13 mouse cellular contexts compared by ENCODE assay signal in the genomic region with DNA sequence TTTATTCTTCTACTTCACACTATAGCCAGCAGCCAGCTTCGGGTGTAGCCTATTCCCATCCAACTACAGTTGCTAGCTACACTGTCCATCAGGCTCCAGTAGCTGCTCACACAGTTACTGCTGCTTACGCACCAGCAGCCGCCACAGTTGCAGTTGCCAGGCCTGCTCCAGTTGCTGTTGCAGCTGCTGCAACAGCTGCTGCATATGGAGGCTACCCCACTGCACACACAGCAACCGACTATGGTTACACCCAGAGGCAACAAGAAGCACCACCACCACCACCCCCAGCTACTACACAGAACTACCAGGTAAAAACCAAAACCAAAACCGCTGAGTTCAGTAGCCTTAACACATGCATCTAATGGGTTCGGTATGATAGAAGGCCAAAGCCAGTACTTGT. TPM values are rescaled to one million over a fixed set of nuclear protein-coding genes. Genes with fewer than 3 reads are reported as not detected.
DNase-seq lines count a peak whose midpoint lies in the region; ATAC-seq and TF ChIP-seq lines count a peak whose summit lies in the region.
"Had no signal": no experiment of that assay in that cellular context is flagged by ENCODE, and none has a peak within 500 bp of the region (broad histone marks: within the 10 kb centered on the region; RNA-seq: fewer than 3 reads in every experiment).

No protein-coding gene starts in this region.

- no peak for DNase-seq in layer of hippocampus, adult 2 months (ENCODE audit: low spot score in 2 of 2)
- no peak for DNase-seq in layer of hippocampus, adult 9-10 months (ENCODE audit: low spot score)
- DNase-seq in 416B (ENCODE audit: low read depth): peak; percentile 19
- peak; percentile 67 for DNase-seq in induced T-regulatory cell, adult 2 months (ENCODE audit: low read depth)
- no peak for DNase-seq in frontal cortex, postnatal 36 days (ENCODE audit: low spot score in 2 of 2)
- no peak for DNase-seq in ovary, postnatal 10 days (ENCODE audit: low spot score)
- DNase-seq: cerebellum, adult 8-10 months; kidney, postnatal 10 days; layer of hippocampus, postnatal 36 days; liver; lung, postnatal 10 days had no signal

- TF ChIP-seq CTCF in layer of hippocampus, adult 2 months (conservative IDR thresholded peaks at IDR 0.05): no peak

- peak; percentile 72 for ATAC-seq in CD4-positive, CD25-positive, alpha-beta regulatory T cell, adult 4 months
- ATAC-seq: hindbrain, postnatal 0 days had no signal

- no peak overlapping the region for H3K4me3 ChIP-seq in layer of hippocampus, adult 2 months

- 0 out of 2 replicates have a peak overlapping the region, but pooled peaks have one; percentile 41 for H3K27ac ChIP-seq in layer of hippocampus, adult 2 months
- H3K27ac ChIP-seq: hindbrain, postnatal 0 days had no signal

RNA-seq across cellular contexts. Expression of a gene that starts 18.7 kb away (rescaled TPM):
- total RNA-seq in layer of hippocampus, adult 2 months (2021): 100 to 1,000 TPM; 357 TPM
- 100 to 1,000 TPM; 189 to 227 TPM for polyA plus RNA-seq in CD4-positive, CD25-positive, alpha-beta regulatory T cell, adult 4 months (2017; shearing (Covaris generic))

Comparison
In these comparisons a context has a peak if more than half of its experiments do, and no peak if none do; other contexts are left out.
1. DNase-seq: peak in 416B (single experiment) and induced T-regulatory cell, adult 2 months (single experiment); none in layer of hippocampus, adult 2 months (0 of 2), layer of hippocampus, adult 9-10 months (single experiment), frontal cortex, postnatal 36 days (0 of 2) and ovary, postnatal 10 days (single experiment).